Mouse (Mus musculus): Measurements from ENCODE around the gene Pradc1.
A peak's percentile ranks its signal among the peaks of the same experiment; 100 is the strongest.
"Not testable (repeated sequence)": the region's sequence is repeated elsewhere in the genome, so short reads cannot be mapped to it uniquely, and the experiment has no call there.

Pradc1 gene

GRCm38 (mm10) chr6:85471962-85472361 lies 20.2 kb upstream of the Pradc1 start:
- Histone ChIP-seq H3K4me3 (replicated peaks; ENCODE audit: low read length) (no peak overlapping the region), H3K36me3 (ENCODE audit: insufficient read depth, low read length) (peaks cover 32% of the 10 kb centered on the region), H3K9me3 (ENCODE audit: low read length) (no peaks in the 10 kb centered on the region), H3K4me1 (replicated peaks; ENCODE audit: low read depth, low read length) (peaks cover 42% of the 10 kb centered on the region), H3K27me3 (ENCODE audit: insufficient read depth, low read length) (0 out of 2 replicates have a peak, but pooled peaks cover 3% of the 10 kb centered on the region)
- TF ChIP-seq CTCF (conservative IDR thresholded peaks at IDR 0.05; ENCODE audit: low read length) (no peak), NANOG (IDR thresholded peaks at IDR 0.05; ENCODE audit: borderline replicate concordance, low read length) (no peak), POU5F1 (IDR thresholded peaks at IDR 0.05; ENCODE audit: borderline replicate concordance, low read length) (no peak)

GRCm38 (mm10) chr6:85469660-85470430 lies 18.1 kb upstream of the Pradc1 start:
- TF ChIP-seq POU5F1 (IDR thresholded peaks at IDR 0.05; ENCODE audit: borderline replicate concordance, low read length) (no peak), NANOG (IDR thresholded peaks at IDR 0.05; ENCODE audit: borderline replicate concordance, low read length) (no peak)
- H3K4me3 ChIP-seq (replicated peaks; ENCODE audit: low read length), result no peak overlapping the region
- H3K4me1 ChIP-seq (replicated peaks; ENCODE audit: low read depth, low read length), result peaks cover 29% of the 10 kb centered on the region
- peaks cover 53% of the 10 kb centered on the region for H3K36me3 ChIP-seq (ENCODE audit: insufficient read depth, low read length)
- no peaks in the 10 kb centered on the region for H3K9me3 ChIP-seq (ENCODE audit: low read length)
- H3K27me3 ChIP-seq (ENCODE audit: insufficient read depth, low read length), result 0 out of 2 replicates have a peak, but pooled peaks cover 3% of the 10 kb centered on the region

GRCm38 (mm10) chr6:85465381-85465780 lies 13.6 kb upstream of the Pradc1 start:
- no peaks in the 10 kb centered on the region for H3K9me3 ChIP-seq (ENCODE audit: low read length)
- no peak for TF ChIP-seq POU5F1 (IDR thresholded peaks at IDR 0.05; ENCODE audit: borderline replicate concordance, low read length)
- TF ChIP-seq CTCF (conservative IDR thresholded peaks at IDR 0.05; ENCODE audit: low read length), result 0 out of 2 replicates have a peak, but pooled peaks have one; percentile 12
- peaks cover 98% of the 10 kb centered on the region for H3K36me3 ChIP-seq (ENCODE audit: insufficient read depth, low read length)
- peaks cover 21% of the 10 kb centered on the region; the same call in 1 of the 2 replicates for H3K4me1 ChIP-seq (replicated peaks; ENCODE audit: low read depth, low read length)
- no peaks in the 10 kb centered on the region for H3K27me3 ChIP-seq (ENCODE audit: insufficient read depth, low read length)
- H3K4me3 ChIP-seq (replicated peaks; ENCODE audit: low read length), result no peak overlapping the region

- no peaks in the 10 kb centered on the region for H3K27me3 ChIP-seq (ENCODE audit: insufficient read depth, low read length)
- peaks cover 98% of the 10 kb centered on the region for H3K36me3 ChIP-seq (ENCODE audit: insufficient read depth, low read length)
- no peak overlapping the region for H3K4me3 ChIP-seq (replicated peaks; ENCODE audit: low read length)
- no peaks in the 10 kb centered on the region for H3K9me3 ChIP-seq (ENCODE audit: low read length)
- H3K4me1 ChIP-seq (replicated peaks; ENCODE audit: low read depth, low read length), result peaks cover 49% of the 10 kb centered on the region
- TF ChIP-seq NANOG (IDR thresholded peaks at IDR 0.05; ENCODE audit: borderline replicate concordance, low read length) (no peak), POU5F1 (IDR thresholded peaks at IDR 0.05; ENCODE audit: borderline replicate concordance, low read length) (no peak), CTCF (conservative IDR thresholded peaks at IDR 0.05; ENCODE audit: low read length) (no peak)
These were observed 7.9 kb upstream of the Pradc1 start for GRCm38 (mm10) chr6:85459621-85460020.

GRCm38 (mm10) chr6:85452816-85453215 lies 1.0 kb upstream of the Pradc1 start:
- no peak for TF ChIP-seq POU5F1 (IDR thresholded peaks at IDR 0.05; ENCODE audit: borderline replicate concordance, low read length)
- TF ChIP-seq NANOG (IDR thresholded peaks at IDR 0.05; ENCODE audit: borderline replicate concordance, low read length), result no peak
- no peak for TF ChIP-seq CTCF (conservative IDR thresholded peaks at IDR 0.05; ENCODE audit: low read length)
- Histone ChIP-seq H3K9me3 (ENCODE audit: low read length) (no peaks in the 10 kb centered on the region), H3K4me3 (replicated peaks; ENCODE audit: low read length) (peak overlapping the region; percentile 97), H3K36me3 (ENCODE audit: insufficient read depth, low read length) (peaks cover 66% of the 10 kb centered on the region), H3K27me3 (ENCODE audit: insufficient read depth, low read length) (no peaks in the 10 kb centered on the region), H3K4me1 (replicated peaks; ENCODE audit: low read depth, low read length) (peaks cover 64% of the 10 kb centered on the region)

GRCm38 (mm10) chr6:85452411-85452665 lies 568 bp upstream of the Pradc1 start:
- Histone ChIP-seq H3K36me3 (ENCODE audit: insufficient read depth, low read length) (peaks cover 66% of the 10 kb centered on the region), H3K27me3 (ENCODE audit: insufficient read depth, low read length) (no peaks in the 10 kb centered on the region), H3K9me3 (ENCODE audit: low read length) (no peaks in the 10 kb centered on the region), H3K4me3 (replicated peaks; ENCODE audit: low read length) (peak overlapping the region; percentile 97), H3K4me1 (replicated peaks; ENCODE audit: low read depth, low read length) (peaks cover 64% of the 10 kb centered on the region)
- TF ChIP-seq POU5F1 (IDR thresholded peaks at IDR 0.05; ENCODE audit: borderline replicate concordance, low read length) (no peak), CTCF (conservative IDR thresholded peaks at IDR 0.05; ENCODE audit: low read length) (no peak), NANOG (IDR thresholded peaks at IDR 0.05; ENCODE audit: borderline replicate concordance, low read length) (no peak)

- Histone ChIP-seq H3K4me1 (replicated peaks; ENCODE audit: low read depth, low read length) (peaks cover 64% of the 10 kb centered on the region), H3K27me3 (ENCODE audit: insufficient read depth, low read length) (no peaks in the 10 kb centered on the region), H3K36me3 (ENCODE audit: insufficient read depth, low read length) (peaks cover 66% of the 10 kb centered on the region), H3K9me3 (ENCODE audit: low read length) (no peaks in the 10 kb centered on the region), H3K4me3 (replicated peaks; ENCODE audit: low read length) (peak within 1 kb of the TSS; percentile 97)
- TF ChIP-seq POU5F1 (IDR thresholded peaks at IDR 0.05; ENCODE audit: borderline replicate concordance, low read length) (no peak), CTCF (conservative IDR thresholded peaks at IDR 0.05; ENCODE audit: low read length) (no peak), NANOG (IDR thresholded peaks at IDR 0.05; ENCODE audit: borderline replicate concordance, low read length) (no peak)
These were observed 790 bp downstream of the Pradc1 start, which contains the start of gene Cct7 for GRCm38 (mm10) chr6:85450697-85451663. TSS of gene Cct7 (plus strand) at chr6:85451514.

GRCm38 (mm10) chr6:85450140-85450539 lies 1.6 kb downstream of the Pradc1 start:
- H3K9me3 ChIP-seq (ENCODE audit: low read length); H3K27me3 ChIP-seq (ENCODE audit: insufficient read depth, low read length): not testable (repeated sequence)
- Histone ChIP-seq H3K4me3 (replicated peaks; ENCODE audit: low read length) (0 out of 2 replicates have a peak overlapping the region, but pooled peaks have one; percentile 97), H3K4me1 (replicated peaks; ENCODE audit: low read depth, low read length) (peaks cover 59% of the 10 kb centered on the region), H3K36me3 (ENCODE audit: insufficient read depth, low read length) (peaks cover 67% of the 10 kb centered on the region)

All from E14TG2a.4 (cell line).